Mouse (Mus musculus): Measurements from ENCODE around the gene Bloc1s4. TPM values are rescaled to one million over a fixed set of nuclear protein-coding genes. Genes with fewer than 3 reads are reported as not detected.
"Not testable (repeated sequence)": the region's sequence is repeated elsewhere in the genome, so short reads cannot be mapped to it uniquely, and the experiment has no call there.

Gene Bloc1s4
- 29.9 and 32.8 TPM in 2 replicates for polyA plus RNA-seq (2016; fragmentation: Nextera tagmentation; extraction: Ambion mirVana)

DNA sequence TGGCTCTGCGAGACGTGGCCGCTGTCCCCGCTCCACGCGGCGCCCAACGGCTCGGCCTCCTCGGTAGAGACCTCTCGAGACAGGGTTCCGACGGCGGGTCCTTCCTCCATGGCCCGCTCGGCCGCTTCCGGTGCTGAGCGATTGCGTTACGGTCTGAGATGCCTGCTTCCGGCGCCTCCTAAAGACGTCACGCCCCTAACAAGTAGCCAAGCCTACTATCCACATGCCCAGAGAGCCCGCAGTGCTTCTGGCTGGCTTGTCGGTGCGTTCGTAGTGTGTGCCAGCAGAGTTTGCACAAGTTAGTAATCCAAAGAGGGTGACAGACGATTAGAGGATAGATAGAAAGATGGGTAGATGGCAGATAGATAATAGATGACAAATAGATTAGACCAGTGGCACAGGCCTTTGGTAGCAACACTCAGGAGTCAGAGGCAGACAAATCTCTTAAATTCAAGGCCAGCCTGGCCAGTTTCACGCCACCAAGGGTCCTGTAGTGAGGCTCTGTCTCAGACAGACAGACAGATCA, at the start of gene Bloc1s4:
Gene Bloc1s4, minus strand, starts transcription at position 115 of the 526 bp plus-strand sequence.
- H3K36me3 ChIP-seq, result no peaks in the 10 kb centered on the region
- WGBS, result 5% methylated on average over 31 of the region's 31 CpGs
- ATAC-seq (ENCODE audit: low FRiP score, low read depth), result peak; percentile 94
- peak within 1 kb of the TSS; percentile 92 for H3K9ac ChIP-seq
- H3K4me3 ChIP-seq, result peak within 1 kb of the TSS; percentile 99
- H3K9me3 ChIP-seq, result no peaks in the 10 kb centered on the region
- peaks cover 16% of the 10 kb centered on the region for H3K4me1 ChIP-seq
- H3K27ac ChIP-seq, result no peak within 1 kb of the TSS
- peak within 1 kb of the TSS; percentile 98 for H3K4me2 ChIP-seq (replicated peaks)
- no peaks in the 10 kb centered on the region; the same call in 1 of the 2 replicates for H3K27me3 ChIP-seq (replicated peaks)

DNA sequence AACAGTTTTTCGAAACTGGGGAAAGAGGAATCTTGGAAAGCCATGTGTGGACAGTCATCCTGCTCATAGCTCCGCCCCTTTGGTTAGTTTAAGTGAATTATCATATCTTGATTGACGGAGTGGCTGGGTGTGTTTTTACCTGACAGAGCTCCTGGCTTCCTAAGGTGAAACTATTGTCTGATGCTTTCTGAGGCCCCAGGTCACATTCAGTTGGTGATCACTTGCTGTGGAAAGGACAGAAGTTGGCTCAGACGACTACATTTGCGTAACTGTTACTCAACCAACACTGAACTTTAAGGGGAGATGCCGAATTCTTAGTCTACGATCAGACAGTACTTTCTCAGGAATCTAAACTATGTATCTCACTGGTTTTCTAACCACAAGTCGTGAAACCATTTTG, 48.8 kb upstream of the Bloc1s4 start:
- no peak for ATAC-seq (ENCODE audit: low FRiP score, low read depth)
- Histone ChIP-seq H3K4me3 (no peak overlapping the region), H3K36me3 (peaks cover 12% of the 10 kb centered on the region), H3K4me2 (replicated peaks) (peak overlapping the region; percentile 57), H3K9ac (no peak overlapping the region), H3K27me3 (replicated peaks) (0 out of 2 replicates have a peak, but pooled peaks cover 4% of the 10 kb centered on the region), H3K9me3 (no peaks in the 10 kb centered on the region), H3K4me1 (peaks cover 13% of the 10 kb centered on the region; the same call in 1 of the 2 replicates), H3K27ac (no peak overlapping the region)
- 59% methylated on average over 8 of the region's 8 CpGs for WGBS

DNA sequence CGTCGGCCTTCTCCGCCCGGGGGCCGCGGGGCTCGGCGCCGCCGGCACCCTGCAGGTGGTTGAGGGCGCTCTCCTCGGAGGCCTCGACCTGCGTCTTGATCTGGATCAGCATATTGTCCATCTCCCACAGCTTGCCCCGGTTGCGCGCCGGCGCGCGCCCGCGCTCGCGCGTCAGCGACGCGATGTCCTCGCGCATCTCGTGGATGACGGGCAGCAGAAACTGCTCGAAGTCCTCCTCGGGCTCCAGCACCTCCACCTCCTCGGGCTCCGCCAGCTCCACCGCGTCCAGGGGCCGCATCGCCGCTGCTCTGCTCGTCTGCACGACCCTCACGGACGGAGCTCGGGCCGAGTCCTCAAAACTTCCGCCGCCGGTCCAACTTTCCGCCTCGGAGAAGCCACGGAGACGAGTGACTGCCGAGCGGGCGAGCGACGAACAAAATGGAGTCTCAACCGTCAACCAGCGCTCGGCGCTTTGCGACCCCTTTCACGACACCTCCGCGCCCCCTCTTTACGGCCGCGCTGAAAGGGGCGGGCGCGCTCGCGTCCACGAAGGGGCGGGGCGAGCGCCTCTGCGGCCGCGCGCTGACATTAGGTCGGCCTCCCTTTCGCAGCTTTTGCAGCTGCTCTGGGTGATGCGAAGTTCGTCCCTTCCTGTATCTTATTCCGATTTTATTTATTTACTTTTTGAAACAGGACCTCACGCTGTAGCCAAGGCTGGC, 48.0 kb upstream of the Bloc1s4 start, which contains the start of gene Mrfap1:
Gene Mrfap1, minus strand, starts transcription at position 477 of the 719 bp plus-strand sequence.
- Histone ChIP-seq H3K9ac (peak within 1 kb of the TSS; percentile 82), H3K4me1 (peaks cover 13% of the 10 kb centered on the region; the same call in 1 of the 2 replicates), H3K4me3 (peak within 1 kb of the TSS; percentile 69), H3K27ac (peak within 1 kb of the TSS; percentile 83; the same call in 1 of the 2 replicates), H3K4me2 (replicated peaks) (peak within 1 kb of the TSS; percentile 57), H3K36me3 (peaks cover 12% of the 10 kb centered on the region)
- peak; percentile 76 for ATAC-seq (ENCODE audit: low FRiP score, low read depth)
- H3K27me3 ChIP-seq (replicated peaks); H3K9me3 ChIP-seq: not testable (repeated sequence)
- WGBS, result under 1% methylated on average over 90 of the region's 90 CpGs

DNA sequence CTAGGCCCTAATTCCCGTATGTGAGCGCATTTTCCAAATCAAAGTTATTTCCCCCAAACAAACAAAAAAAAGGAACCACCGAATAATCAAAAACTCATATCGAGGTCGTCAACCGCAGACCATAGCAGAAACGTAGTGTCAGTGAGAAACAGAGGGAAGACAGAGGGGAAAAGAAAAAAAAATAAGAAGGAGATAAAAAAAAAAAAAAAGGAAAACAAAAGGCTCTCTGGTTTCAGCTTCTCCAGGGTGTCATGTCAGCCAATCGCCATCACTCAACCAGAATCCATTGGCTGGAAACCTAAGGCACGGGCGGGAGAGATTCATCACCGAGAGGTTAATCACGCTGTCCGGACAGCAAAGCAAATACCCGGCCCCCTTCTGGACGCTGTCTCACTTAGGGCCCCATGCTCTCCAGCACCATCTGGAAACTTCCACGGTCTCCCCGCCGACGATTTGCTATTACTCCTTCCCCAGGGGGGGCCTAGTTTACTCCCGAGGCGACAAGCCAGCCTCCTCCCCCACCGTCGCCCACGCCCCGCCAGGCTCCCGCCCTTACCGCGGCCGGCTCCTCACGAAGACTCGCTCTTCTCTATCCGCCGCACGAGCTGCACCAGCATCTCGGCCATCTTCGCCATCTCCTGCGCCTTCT, 47.3 kb upstream of the Bloc1s4 start:
- Histone ChIP-seq H3K4me2 (replicated peaks) (peak overlapping the region; percentile 57), H3K4me1 (peaks cover 13% of the 10 kb centered on the region; the same call in 1 of the 2 replicates), H3K9ac (peak overlapping the region; percentile 82), H3K4me3 (peak overlapping the region; percentile 69), H3K36me3 (peaks cover 12% of the 10 kb centered on the region), H3K27ac (peak overlapping the region; percentile 83; the same call in 1 of the 2 replicates)
- H3K27me3 ChIP-seq (replicated peaks); H3K9me3 ChIP-seq: not testable (repeated sequence)
- peak; percentile 52 for ATAC-seq (ENCODE audit: low FRiP score, low read depth)
- WGBS, result 5% methylated on average over 35 of the region's 37 CpGs

DNA sequence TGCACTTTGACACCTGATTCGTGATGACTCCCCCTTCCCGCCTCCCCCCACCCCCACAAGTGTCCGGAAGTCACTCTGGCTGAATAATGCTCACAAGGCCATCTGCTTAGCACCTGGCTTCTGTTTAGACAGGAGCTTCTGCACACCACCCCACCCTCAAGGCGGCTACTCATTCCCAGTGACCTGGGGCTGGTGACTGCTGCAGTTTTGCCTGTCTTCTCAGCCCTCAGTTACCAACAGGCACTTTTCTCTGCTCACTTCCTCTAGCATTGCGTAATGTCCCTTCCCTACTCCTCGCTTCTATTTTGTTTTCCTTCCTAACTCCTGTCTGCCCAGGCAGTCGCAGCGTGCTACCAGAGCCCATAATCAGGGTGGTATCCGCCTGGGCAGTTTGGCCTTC, 43.4 kb upstream of the Bloc1s4 start:
- H3K4me2 ChIP-seq (replicated peaks), result no peak overlapping the region
- ATAC-seq (ENCODE audit: low FRiP score, low read depth), result no peak
- WGBS, result 78% methylated on average over 9 of the region's 9 CpGs

DNA sequence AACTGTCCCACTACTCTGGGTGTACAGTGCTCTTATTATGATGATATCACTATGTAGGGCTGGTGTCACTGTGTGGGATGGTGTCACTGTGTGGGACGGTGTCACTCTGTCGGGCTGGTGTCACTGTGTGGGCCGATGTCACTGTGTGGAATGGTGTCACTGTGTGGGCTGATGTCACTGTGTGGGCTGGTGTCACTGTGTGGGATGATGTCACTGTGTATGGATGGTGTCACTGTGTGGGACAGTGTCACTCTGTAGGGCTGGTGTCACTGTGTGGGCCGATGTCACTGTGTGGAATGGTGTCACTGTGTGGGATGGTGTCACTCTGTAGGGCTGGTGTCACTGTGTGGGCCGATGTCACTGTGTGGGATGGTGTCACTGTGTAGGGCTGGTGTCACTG, 37.6 kb upstream of the Bloc1s4 start:
- H3K4me3 ChIP-seq, result no peak overlapping the region
- no peaks in the 10 kb centered on the region for H3K27me3 ChIP-seq (replicated peaks)
- no peaks in the 10 kb centered on the region for H3K9me3 ChIP-seq
- H3K27ac ChIP-seq, result no peak overlapping the region
- no peak for ATAC-seq (ENCODE audit: low FRiP score, low read depth)
- WGBS, result 92% methylated on average over 5 of the region's 5 CpGs
- no peak overlapping the region for H3K4me2 ChIP-seq (replicated peaks)
- H3K36me3 ChIP-seq, result peaks cover 3% of the 10 kb centered on the region; the same call in 1 of the 2 replicates
- H3K4me1 ChIP-seq, result no peaks in the 10 kb centered on the region
- H3K9ac ChIP-seq, result no peak overlapping the region

More for the DNA sequence above, 43.4 kb upstream of the Bloc1s4 start:
- H3K4me1 ChIP-seq, result peaks cover 8% of the 10 kb centered on the region; the same call in 1 of the 2 replicates
- H3K27me3 ChIP-seq (replicated peaks), result no peaks in the 10 kb centered on the region
- H3K36me3 ChIP-seq, result peaks cover 15% of the 10 kb centered on the region
- H3K9ac ChIP-seq, result no peak overlapping the region
- H3K9me3 ChIP-seq, result no peaks in the 10 kb centered on the region
- no peak overlapping the region for H3K4me3 ChIP-seq
- H3K27ac ChIP-seq, result no peak overlapping the region

DNA sequence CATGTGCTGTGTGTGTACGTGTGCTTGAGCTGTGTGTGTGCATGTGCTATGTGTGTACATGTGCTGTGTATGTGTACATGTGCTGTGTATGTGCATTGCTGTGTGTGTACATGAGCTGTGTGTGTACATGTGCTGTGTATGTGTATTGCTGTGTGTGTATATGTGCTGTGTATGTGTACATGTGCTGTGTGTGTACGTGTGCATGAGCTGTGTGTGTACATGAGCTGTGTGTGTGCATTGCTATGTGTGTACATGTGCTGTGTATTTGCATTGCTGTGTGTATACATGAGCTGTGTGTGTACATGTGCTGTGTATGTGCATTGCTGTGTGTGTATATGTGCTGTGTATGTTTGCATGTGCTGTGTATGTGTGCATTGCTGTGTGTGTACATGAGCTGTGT, 31.1 kb upstream of the Bloc1s4 start:
- WGBS, result 81% methylated on average over 2 of the region's 2 CpGs
- H3K27me3 ChIP-seq (replicated peaks), result no peaks in the 10 kb centered on the region
- H3K4me2 ChIP-seq (replicated peaks), result no peak overlapping the region
- ATAC-seq (ENCODE audit: low FRiP score, low read depth), result no peak
- H3K4me1 ChIP-seq, result no peaks in the 10 kb centered on the region
- peaks cover 9% of the 10 kb centered on the region; the same call in 1 of the 2 replicates for H3K9me3 ChIP-seq
- no peak overlapping the region for H3K4me3 ChIP-seq
- no peak overlapping the region for H3K27ac ChIP-seq
- no peaks in the 10 kb centered on the region for H3K36me3 ChIP-seq
- H3K9ac ChIP-seq, result no peak overlapping the region

DNA sequence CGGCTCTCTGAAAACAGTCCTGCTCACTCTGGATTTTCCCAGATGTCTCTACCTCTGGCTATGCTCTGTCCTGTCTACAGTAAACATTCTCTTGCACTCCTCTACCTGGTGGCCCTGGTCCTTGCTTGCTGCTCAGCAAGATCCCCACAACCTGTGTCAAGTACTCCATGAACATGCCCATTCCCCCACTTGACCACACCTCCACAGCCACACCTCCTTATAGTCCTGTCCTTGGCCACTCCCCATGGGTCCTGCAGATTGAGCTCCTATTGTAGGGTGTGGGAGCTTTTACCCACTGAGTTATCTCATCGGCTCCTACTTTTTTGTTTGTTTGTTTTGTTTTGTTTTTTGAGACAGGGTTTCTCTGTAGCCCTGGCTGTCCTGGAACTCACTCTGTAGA, 30.5 kb upstream of the Bloc1s4 start:
- Histone ChIP-seq H3K4me1 (no peaks in the 10 kb centered on the region), H3K9ac (no peak overlapping the region), H3K27ac (no peak overlapping the region), H3K27me3 (replicated peaks) (no peaks in the 10 kb centered on the region), H3K4me2 (replicated peaks) (no peak overlapping the region), H3K9me3 (peaks cover 9% of the 10 kb centered on the region; the same call in 1 of the 2 replicates), H3K4me3 (no peak overlapping the region), H3K36me3 (no peaks in the 10 kb centered on the region)
- no peak for ATAC-seq (ENCODE audit: low FRiP score, low read depth)
- WGBS, result 89% methylated on average over 1 of the region's 2 CpGs

DNA sequence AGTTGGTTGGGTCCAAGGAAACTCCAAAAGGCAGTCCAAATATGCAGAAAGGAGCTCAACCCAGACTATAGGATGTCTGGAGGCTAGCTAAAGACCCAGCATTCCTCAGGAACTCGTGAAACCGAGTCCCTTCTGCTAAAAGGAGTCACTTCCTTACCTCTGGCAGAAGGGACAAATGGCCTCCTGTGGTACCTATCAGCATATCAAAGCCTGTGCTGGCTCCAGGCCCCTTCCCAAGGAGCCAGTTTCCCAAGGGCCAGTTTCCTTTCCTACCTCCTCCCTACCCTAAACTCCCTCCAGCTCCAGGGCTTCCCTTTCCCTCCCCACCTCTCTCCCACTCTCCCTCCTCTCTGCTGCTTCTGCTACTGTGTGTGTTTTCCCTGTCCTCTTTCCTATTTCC, 28.7 kb upstream of the Bloc1s4 start:
- no peak overlapping the region for H3K27ac ChIP-seq
- peaks cover 9% of the 10 kb centered on the region; the same call in 1 of the 2 replicates for H3K9me3 ChIP-seq
- no peak for ATAC-seq (ENCODE audit: low FRiP score, low read depth)
- no peak overlapping the region for H3K4me3 ChIP-seq
- H3K9ac ChIP-seq, result no peak overlapping the region
- no peaks in the 10 kb centered on the region for H3K4me1 ChIP-seq
- H3K36me3 ChIP-seq, result no peaks in the 10 kb centered on the region
- H3K27me3 ChIP-seq (replicated peaks), result no peaks in the 10 kb centered on the region
- H3K4me2 ChIP-seq (replicated peaks), result no peak overlapping the region
- 4% methylated on average over 2 of the region's 2 CpGs for WGBS

DNA sequence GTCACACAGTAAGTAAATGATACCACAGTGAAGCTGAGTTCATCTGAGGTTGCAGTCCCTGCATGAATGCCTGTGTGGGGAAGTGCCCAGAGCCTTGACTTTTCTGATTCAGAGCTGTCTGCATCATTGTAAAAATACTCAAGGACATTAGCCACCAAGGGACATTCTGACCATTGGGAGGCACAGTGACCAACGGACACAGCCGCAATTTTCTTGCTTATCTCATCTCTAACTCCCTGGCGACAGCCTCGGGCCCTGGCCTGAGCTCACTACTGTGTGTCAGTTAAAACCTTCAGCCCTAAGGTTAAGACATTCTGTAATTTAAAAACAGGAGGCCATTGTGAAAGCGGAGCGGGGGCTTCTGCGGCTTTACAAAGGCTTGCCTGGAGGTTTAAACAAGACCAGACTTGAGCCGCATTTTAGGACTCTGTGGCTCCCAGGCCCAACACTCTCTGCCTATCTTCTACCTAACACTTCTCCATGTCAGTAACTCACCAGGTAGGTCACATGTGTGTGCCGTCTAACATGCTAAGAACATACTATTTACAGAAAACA, 27.6 kb upstream of the Bloc1s4 start:
- ATAC-seq (ENCODE audit: low FRiP score, low read depth), result no peak
- H3K4me2 ChIP-seq (replicated peaks), result no peak overlapping the region
- H3K9ac ChIP-seq, result 0 out of 2 replicates have a peak overlapping the region, but pooled peaks have one; percentile 3
- no peaks in the 10 kb centered on the region for H3K4me1 ChIP-seq
- no peaks in the 10 kb centered on the region for H3K27me3 ChIP-seq (replicated peaks)
- peaks cover 9% of the 10 kb centered on the region; the same call in 1 of the 2 replicates for H3K9me3 ChIP-seq
- 49% methylated on average over 9 of the region's 9 CpGs for WGBS
- no peaks in the 10 kb centered on the region for H3K36me3 ChIP-seq
- no peak overlapping the region for H3K27ac ChIP-seq
- H3K4me3 ChIP-seq, result no peak overlapping the region

DNA sequence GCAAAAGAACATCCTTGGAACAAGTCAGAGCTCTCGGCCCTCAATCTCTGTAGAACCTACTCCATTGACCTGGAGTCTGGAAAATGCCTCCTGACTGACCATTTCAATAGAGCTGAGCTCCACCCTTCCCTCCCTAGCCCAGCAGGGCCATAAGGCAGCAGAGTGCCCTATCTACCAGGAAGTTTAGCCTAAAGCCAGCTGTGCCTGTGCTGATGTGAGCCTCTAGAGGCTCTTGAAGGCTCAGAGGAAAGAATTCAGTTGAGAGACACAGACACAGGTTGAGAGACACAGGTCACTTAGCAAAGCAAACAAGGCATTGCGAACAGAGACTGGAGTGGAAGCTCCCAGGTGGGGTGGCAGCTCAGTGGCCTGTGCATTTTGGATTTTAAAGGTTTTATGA, 26.9 kb upstream of the Bloc1s4 start:
- no peak overlapping the region for H3K4me3 ChIP-seq
- H3K4me1 ChIP-seq, result no peaks in the 10 kb centered on the region
- no peak overlapping the region for H3K9ac ChIP-seq
- H3K9me3 ChIP-seq, result peaks cover 5% of the 10 kb centered on the region; the same call in 1 of the 2 replicates
- H3K4me2 ChIP-seq (replicated peaks), result no peak overlapping the region
- no peak overlapping the region for H3K27ac ChIP-seq
- 79% methylated on average over 2 of the region's 2 CpGs for whole genome bisulfite sequencing
- H3K36me3 ChIP-seq, result no peaks in the 10 kb centered on the region
- ATAC-seq (ENCODE audit: low FRiP score, low read depth), result no peak
- no peaks in the 10 kb centered on the region for H3K27me3 ChIP-seq (replicated peaks)

DNA sequence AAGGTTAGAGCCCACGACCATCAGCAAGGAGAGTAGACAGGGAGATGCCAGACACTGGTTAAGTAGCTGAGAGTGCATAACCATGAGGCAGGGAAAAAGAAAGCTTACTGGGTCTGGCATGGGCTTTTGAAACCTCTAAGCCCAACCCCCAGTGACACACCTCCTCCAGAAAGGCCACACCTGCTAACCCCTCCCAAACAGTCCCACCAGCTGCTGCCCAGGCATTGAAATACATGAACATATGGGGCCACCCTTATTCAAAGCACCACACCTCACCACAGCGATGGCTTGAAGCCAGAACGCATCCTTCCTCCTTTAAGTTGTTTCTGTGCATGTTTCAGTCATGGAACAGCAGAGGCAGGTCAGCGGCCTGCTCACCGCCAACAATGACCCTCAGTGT, 24.1 kb upstream of the Bloc1s4 start:
- Histone ChIP-seq H3K36me3 (no peaks in the 10 kb centered on the region), H3K27ac (no peak overlapping the region), H3K4me3 (no peak overlapping the region), H3K4me2 (replicated peaks) (no peak overlapping the region), H3K27me3 (replicated peaks) (no peaks in the 10 kb centered on the region), H3K4me1 (peaks cover 5% of the 10 kb centered on the region; the same call in 1 of the 2 replicates), H3K9ac (no peak overlapping the region), H3K9me3 (no peaks in the 10 kb centered on the region)
- ATAC-seq (ENCODE audit: low FRiP score, low read depth), result no peak
- whole genome bisulfite sequencing, result 74% methylated on average over 5 of the region's 5 CpGs

Measured in neural tube, embryonic 12.5 days (tissue).